8 mouse cellular contexts compared by ENCODE assay signal in genomic region chr3:95674812-95675211, GRCm38 (mm10). TPM values are rescaled to one million over a fixed set of nuclear protein-coding genes. Genes with fewer than 3 reads are reported as not detected.
DNase-seq lines count a peak whose midpoint lies in the region; ATAC-seq and TF ChIP-seq lines count a peak whose summit lies in the region.

No protein-coding gene starts in this region.

- H3K27me3 ChIP-seq in midbrain, embryonic 10.5 days (ENCODE audit: low read depth, poor library complexity, severe bottlenecking), result no peaks in the 10 kb centered on the region
- no peaks in the 10 kb centered on the region for H3K27me3 ChIP-seq in midbrain, embryonic 11.5 days (ENCODE audit: control insufficient read depth, insufficient read depth, low read length)
- H3K27me3 ChIP-seq in forebrain, embryonic 11.5 days (ENCODE audit: control insufficient read depth, insufficient read depth, low read length), result no peaks in the 10 kb centered on the region
- H3K27me3 ChIP-seq in lung, postnatal 0 days (replicated peaks; ENCODE audit: insufficient read depth, low read length), result no peaks in the 10 kb centered on the region

- H3K4me2 ChIP-seq in midbrain, embryonic 11.5 days, result no peak overlapping the region
- no peak overlapping the region for H3K4me2 ChIP-seq in forebrain, embryonic 11.5 days (ENCODE audit: low read depth, low read length, severe bottlenecking)
- H3K4me2 ChIP-seq in lung, postnatal 0 days (replicated peaks; ENCODE audit: low read depth, low read length), result peak overlapping the region; percentile 47

- H3K9me3 ChIP-seq in midbrain, embryonic 10.5 days (replicated peaks), result no peaks in the 10 kb centered on the region
- H3K9me3 ChIP-seq in midbrain, embryonic 11.5 days (ENCODE audit: control insufficient read depth, low read length), result no peaks in the 10 kb centered on the region
- H3K9me3 ChIP-seq in forebrain, embryonic 11.5 days (ENCODE audit: control insufficient read depth, low read length), result no peaks in the 10 kb centered on the region
- no peaks in the 10 kb centered on the region for H3K9me3 ChIP-seq in lung, postnatal 0 days (ENCODE audit: low read length)

- peak overlapping the region; percentile 69 for H3K27ac ChIP-seq in midbrain, embryonic 10.5 days (replicated peaks)
- H3K27ac ChIP-seq in midbrain, embryonic 11.5 days (ENCODE audit: low read depth, low read length), result no peak overlapping the region
- H3K27ac ChIP-seq in forebrain, embryonic 11.5 days (ENCODE audit: low read depth, low read length), result peak overlapping the region; percentile 57
- peak overlapping the region; percentile 99 for H3K27ac ChIP-seq in lung, postnatal 0 days (ENCODE audit: low read length)

- H3K4me3 ChIP-seq in midbrain, embryonic 10.5 days, result no peak overlapping the region
- H3K4me3 ChIP-seq in midbrain, embryonic 11.5 days (ENCODE audit: low read depth, low read length), result no peak overlapping the region
- no peak overlapping the region for H3K4me3 ChIP-seq in forebrain, embryonic 11.5 days (ENCODE audit: low read depth, low read length)
- peak overlapping the region; percentile 4; the same call in 1 of the 2 replicates for H3K4me3 ChIP-seq in lung, postnatal 0 days (ENCODE audit: low read depth, low read length)

- ATAC-seq in midbrain, embryonic 11.5 days (ENCODE audit: low FRiP score), result no peak
- no peak for ATAC-seq in forebrain, embryonic 11.5 days (replicated peaks; ENCODE audit: low FRiP score)
- peak; percentile 61 for ATAC-seq in lung, postnatal 0 days

- no peak for TF ChIP-seq CTCF in lung, postnatal 0 days (IDR thresholded peaks at IDR 0.05)

- H3K36me3 ChIP-seq in midbrain, embryonic 10.5 days, result peaks cover 40% of the 10 kb centered on the region
- H3K36me3 ChIP-seq in midbrain, embryonic 11.5 days (ENCODE audit: control insufficient read depth, insufficient read depth, low read length), result no peaks in the 10 kb centered on the region
- no peaks in the 10 kb centered on the region for H3K36me3 ChIP-seq in forebrain, embryonic 11.5 days (ENCODE audit: control insufficient read depth, insufficient read depth, low read length)
- no peaks in the 10 kb centered on the region for H3K36me3 ChIP-seq in lung, postnatal 0 days (ENCODE audit: insufficient read depth, low read length)

- no peak overlapping the region for H3K9ac ChIP-seq in midbrain, embryonic 11.5 days (ENCODE audit: low read length)
- no peak overlapping the region for H3K9ac ChIP-seq in forebrain, embryonic 11.5 days (ENCODE audit: low read length)
- 0 out of 2 replicates have a peak overlapping the region, but pooled peaks have one; percentile 19 for H3K9ac ChIP-seq in lung, postnatal 0 days (replicated peaks; ENCODE audit: low read depth)

- DNase-seq in midbrain, embryonic 10.5 days (ENCODE audit: low spot score), result no peak
- DNase-seq in midbrain, embryonic 11.5 days (ENCODE audit: low spot score, missing footprints), result no peak
- no peak for DNase-seq in forebrain, embryonic 11.5 days (ENCODE audit: low spot score)
- peak; percentile 65 to 74 for DNase-seq in kidney, adult 8-10 months
- DNase-seq in lung, postnatal 0 days (ENCODE audit: low spot score), result peak; percentile 89
- DNase-seq in thymus, postnatal 4 days, result peak; percentile 46
- DNase-seq in layer of hippocampus, adult 18-20 months (ENCODE audit: low spot score in 2 of 2), result no peak
- DNase-seq in cerebellum, adult 8-10 months, result no peak

- WGBS in midbrain, embryonic 10.5 days, result 34% methylated on average over 6 of the region's 6 CpGs
- 39% methylated on average over 6 of the region's 6 CpGs for WGBS in midbrain, embryonic 11.5 days
- WGBS in forebrain, embryonic 11.5 days, result 43% methylated on average over 6 of the region's 6 CpGs
- 6% methylated on average over 6 of the region's 6 CpGs for WGBS in lung, postnatal 0 days

- TF ChIP-seq EP300 in lung, postnatal 0 days (IDR thresholded peaks at IDR 0.05), result peak; percentile 13; the same call in 1 of the 2 replicates

- peaks cover 41% of the 10 kb centered on the region for H3K4me1 ChIP-seq in midbrain, embryonic 10.5 days
- peaks cover 7% of the 10 kb centered on the region for H3K4me1 ChIP-seq in midbrain, embryonic 11.5 days (ENCODE audit: control insufficient read depth, insufficient read depth, low read length)
- peaks cover 9% of the 10 kb centered on the region for H3K4me1 ChIP-seq in forebrain, embryonic 11.5 days (replicated peaks; ENCODE audit: control insufficient read depth, insufficient read depth, low read length)
- peaks cover 52% of the 10 kb centered on the region for H3K4me1 ChIP-seq in lung, postnatal 0 days (ENCODE audit: insufficient read depth, low read depth, low read length)

RNA-seq across cellular contexts. Expression of gene Adamtsl4, which starts 12.9 kb away (rescaled TPM):
- polyA plus RNA-seq in midbrain, embryonic 10.5 days (2016; fragmentation: Nextera tagmentation; extraction: Ambion mirVana), result 0.78 and 1.4 TPM in 2 replicates
- 0.28 and 0.52 TPM in 2 replicates for polyA plus RNA-seq in midbrain, embryonic 11.5 days (2014; fragmentation: Nextera tagmentation; extraction: Ambion mirVana)
- 0.64 and 1.6 TPM in 2 replicates for polyA plus RNA-seq in forebrain, embryonic 11.5 days (2014; fragmentation: Nextera tagmentation; extraction: Ambion mirVana)
- polyA plus RNA-seq in lung, postnatal 0 days (2015; fragmentation: Nextera tagmentation; extraction: Ambion mirVana), result 11.8 and 13.2 TPM in 2 replicates
- 1 to 10 TPM; 7.1 to 7.4 TPM for total RNA-seq in layer of hippocampus, adult 18-20 months (2021)

RNA-seq across cellular contexts. Expression of gene Mcl1, which starts 16.2 kb away (rescaled TPM):
- polyA plus RNA-seq in midbrain, embryonic 10.5 days (2016; fragmentation: Nextera tagmentation; extraction: Ambion mirVana), result 41.9 and 47.6 TPM in 2 replicates
- 74.1 and 79.9 TPM in 2 replicates for polyA plus RNA-seq in midbrain, embryonic 11.5 days (2014; fragmentation: Nextera tagmentation; extraction: Ambion mirVana)
- 66.8 and 69.9 TPM in 2 replicates for polyA plus RNA-seq in forebrain, embryonic 11.5 days (2014; fragmentation: Nextera tagmentation; extraction: Ambion mirVana)
- polyA plus RNA-seq in lung, postnatal 0 days (2015; fragmentation: Nextera tagmentation; extraction: Ambion mirVana), result 99.6 and 101 TPM in 2 replicates
- total RNA-seq in layer of hippocampus, adult 18-20 months (2021), result 10 to 100 TPM; 56.9 to 62.7 TPM

RNA-seq across cellular contexts. Expression of gene Ensa, which starts 50.0 kb away (rescaled TPM):
- 90.1 and 101 TPM in 2 replicates for polyA plus RNA-seq in midbrain, embryonic 10.5 days (2016; fragmentation: Nextera tagmentation; extraction: Ambion mirVana)
- polyA plus RNA-seq in midbrain, embryonic 11.5 days (2014; fragmentation: Nextera tagmentation; extraction: Ambion mirVana), result 88.1 and 93.2 TPM in 2 replicates
- polyA plus RNA-seq in forebrain, embryonic 11.5 days (2014; fragmentation: Nextera tagmentation; extraction: Ambion mirVana), result 85.1 and 94.3 TPM in 2 replicates
- 48.2 and 52.0 TPM in 2 replicates for polyA plus RNA-seq in lung, postnatal 0 days (2015; fragmentation: Nextera tagmentation; extraction: Ambion mirVana)
- 100 to 1,000 TPM; 322 to 323 TPM for total RNA-seq in layer of hippocampus, adult 18-20 months (2021)

Comparison
In these comparisons a context has a peak if more than half of its experiments do, and no peak if none do; other contexts are left out.
1. DNase-seq: peak in kidney, adult 8-10 months (2 of 2), lung, postnatal 0 days (single experiment) and thymus, postnatal 4 days (single experiment); none in midbrain, embryonic 10.5 days (single experiment), midbrain, embryonic 11.5 days (single experiment), forebrain, embryonic 11.5 days (single experiment), layer of hippocampus, adult 18-20 months (0 of 2) and cerebellum, adult 8-10 months (single experiment).